Mouse (Mus musculus) liver, postnatal 0 days (tissue): ENCODE results near the gene Npc1l1.

Source experiments
- CTCF ChIP-seq: sonication (generic); IDR thresholded peaks from 2 replicates; pipeline ENCODE4 v1.5.1; 2016; ENCODE audit warnings: antibody characterized with exemption, low read depth
- EP300 ChIP-seq: IDR thresholded peaks from 2 replicates; pipeline ENCODE4 v1.6.1; 2016; ENCODE audit warnings: antibody characterized with exemption, low read depth, mild to moderate bottlenecking

DNA sequence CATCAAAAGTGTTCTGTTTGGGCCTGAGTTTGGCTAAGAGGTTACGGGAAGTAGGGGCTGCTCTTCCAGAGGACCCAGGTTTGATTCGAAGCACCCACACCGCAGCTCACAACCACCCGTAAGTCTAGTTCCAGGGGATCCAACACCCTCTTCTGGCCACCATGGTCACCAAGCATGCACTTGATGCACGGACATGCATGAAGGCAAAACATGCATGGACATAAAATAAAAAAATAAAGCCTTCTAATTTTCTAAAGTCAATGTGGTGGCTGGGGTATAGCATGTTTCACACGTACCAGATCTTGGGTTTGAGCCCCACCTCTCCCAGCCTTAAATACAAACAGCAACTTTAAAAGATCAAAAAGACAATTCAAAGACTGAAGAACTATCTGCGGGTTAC lies 65.2 kb downstream of the Npc1l1 start:
- no peak for TF ChIP-seq CTCF
- no peak for TF ChIP-seq EP300
